Mouse (Mus musculus): ENCODE measurements around the gene Kcnc1.

Kcnc1 gene

GRCm38 (mm10) chr7:46396231-46396927, at the start of gene Kcnc1:
Kcnc1 (plus strand) TSS chr7:46396497.
- in situ Hi-C loops (cut with MboI, MseI): no loop called here

GRCm38 (mm10) chr7:46347692-46348091, 48.6 kb upstream of the Kcnc1 start:
- in situ Hi-C loops (cut with MboI, MseI): no loop called here

GRCm38 (mm10) chr7:46348813-46349212, 47.5 kb upstream of the Kcnc1 start:
- in situ Hi-C loops (cut with MboI, MseI): no loop called here

- in situ Hi-C loops (cut with MboI, MseI): no loop called here
Measured at GRCm38 (mm10) chr7:46350119-46350702, 46.1 kb upstream of the Kcnc1 start.

GRCm38 (mm10) chr7:46352748-46353147, 43.5 kb upstream of the Kcnc1 start:
- in situ Hi-C loops (cut with MboI, MseI): no loop called here

GRCm38 (mm10) chr7:46353216-46353615, 43.1 kb upstream of the Kcnc1 start:
- in situ Hi-C loops (cut with MboI, MseI): no loop called here

- in situ Hi-C loops (cut with MboI, MseI): no loop called here
Measured at GRCm38 (mm10) chr7:46353875-46354274, 42.4 kb upstream of the Kcnc1 start.

GRCm38 (mm10) chr7:46361776-46362175, 34.5 kb upstream of the Kcnc1 start:
- in situ Hi-C loops (cut with MboI, MseI): no loop called here

- in situ Hi-C loops (cut with MboI, MseI): no loop called here
Measured at GRCm38 (mm10) chr7:46364154-46364553, 32.1 kb upstream of the Kcnc1 start.

- in situ Hi-C loops (cut with MboI, MseI): no loop called here
Measured at GRCm38 (mm10) chr7:46365810-46366209, 30.5 kb upstream of the Kcnc1 start.

GRCm38 (mm10) chr7:46371104-46371503, 25.2 kb upstream of the Kcnc1 start:
- in situ Hi-C loops (cut with MboI, MseI): loop anchor here (10.0 kb wide), 1 partner anchor 1656 kb away; no protein-coding TSS in a partner anchor

- in situ Hi-C loops (cut with MboI, MseI): loop anchor here (10.0 kb wide), 1 partner anchor 1662 kb away; no protein-coding TSS in a partner anchor
Measured at GRCm38 (mm10) chr7:46376172-46377007, 19.9 kb upstream of the Kcnc1 start, which contains the start of gene Myod1. Myod1 (plus strand) TSS chr7:46376474.

GRCm38 (mm10) chr7:46377008-46377346, 19.3 kb upstream of the Kcnc1 start:
- in situ Hi-C loops (cut with MboI, MseI): loop anchor here (10.0 kb wide), 1 partner anchor 1662 kb away; no protein-coding TSS in a partner anchor

- in situ Hi-C loops (cut with MboI, MseI): loop anchor here (10.0 kb wide), 1 partner anchor 1663 kb away; no protein-coding TSS in a partner anchor
Measured at GRCm38 (mm10) chr7:46378123-46378522, 18.2 kb upstream of the Kcnc1 start.

GRCm38 (mm10) chr7:46378983-46379382, 17.3 kb upstream of the Kcnc1 start:
- in situ Hi-C loops (cut with MboI, MseI): loop anchor here (10.0 kb wide), 1 partner anchor 1664 kb away; no protein-coding TSS in a partner anchor

GRCm38 (mm10) chr7:46380625-46381024, 15.7 kb upstream of the Kcnc1 start:
- in situ Hi-C loops (cut with MboI, MseI): no loop called here

GRCm38 (mm10) chr7:46387430-46387829, 8.9 kb upstream of the Kcnc1 start:
- in situ Hi-C loops (cut with MboI, MseI): no loop called here

GRCm38 (mm10) chr7:46389456-46390085, 6.7 kb upstream of the Kcnc1 start:
- in situ Hi-C loops (cut with MboI, MseI): loop anchor here (5.0 kb wide), 1 partner anchor 218 kb away; no protein-coding TSS in a partner anchor

GRCm38 (mm10) chr7:46390226-46390625, 6.1 kb upstream of the Kcnc1 start:
- in situ Hi-C loops (cut with MboI, MseI): loop anchor here (5.0 kb wide), 1 partner anchor 217 kb away; no protein-coding TSS in a partner anchor

- in situ Hi-C loops (cut with MboI, MseI): loop anchor here (5.0 kb wide), 1 partner anchor 216 kb away; no protein-coding TSS in a partner anchor
Measured at GRCm38 (mm10) chr7:46391701-46392100, 4.6 kb upstream of the Kcnc1 start.

GRCm38 (mm10) chr7:46393116-46393515, 3.2 kb upstream of the Kcnc1 start:
- in situ Hi-C loops (cut with MboI, MseI): loop anchor here (5.0 kb wide), 1 partner anchor 214 kb away; no protein-coding TSS in a partner anchor

Measured in T-helper 2 cell (primary cell).